Mouse (Mus musculus) spleen, adult 2 months (tissue): ENCODE results near the gene Scn11a. TPM values are rescaled to one million over a fixed set of nuclear protein-coding genes. Genes with fewer than 3 reads are reported as not detected.

Source experiments
- DNase-seq, 2 experiments: peaks; one replicate each; pipeline versions ENCODE4 v3.0.0 to v3.0.0-alpha.2; 2012 to 2021; ENCODE audit warnings: low spot score in 2 of 2, low read depth in 1 of 2
- H3K27ac ChIP-seq: fragments of 200-500 bp; 2 replicates; pipeline ENCODE4 v1.5.1; 2012; ENCODE audit warnings: low read length, inconsistent platforms; ENCODE audit not compliant: insufficient read depth
- H3K27me3 ChIP-seq: fragments of 200-500 bp; 2 replicates; pipeline ENCODE4 v1.6.1; 2012; ENCODE audit warnings: mild to moderate bottlenecking, moderate library complexity, low read length, inconsistent platforms; ENCODE audit not compliant: control insufficient read depth, insufficient read depth
- H3K36me3 ChIP-seq: fragments of 200-500 bp; 2 replicates; pipeline ENCODE4 v1.6.1; 2012; ENCODE audit warnings: mild to moderate bottlenecking, low read length, inconsistent platforms; ENCODE audit not compliant: control insufficient read depth, insufficient read depth
- H3K4me1 ChIP-seq: fragments of 200-500 bp; 2 replicates; pipeline ENCODE4 v1.6.1; 2011; ENCODE audit warnings: inconsistent platforms; ENCODE audit not compliant: control insufficient read depth, insufficient read depth, insufficient read length
- H3K4me3 ChIP-seq: fragments of 200-500 bp; 2 replicates; pipeline ENCODE4 v1.5.1; 2011; ENCODE audit warnings: mild to moderate bottlenecking, inconsistent platforms; ENCODE audit not compliant: insufficient read depth, insufficient read length; ENCODE audit errors: extremely low read depth
- CTCF ChIP-seq: fragments of 200-500 bp; IDR thresholded peaks from 2 replicates; pipeline ENCODE4 v1.5.1; 2011; ENCODE audit warnings: mild to moderate bottlenecking, inconsistent platforms; ENCODE audit not compliant: insufficient read depth, insufficient read length, insufficient replicate concordance; ENCODE audit errors: extremely low read depth
- POLR2A ChIP-seq: fragments of 200-500 bp; IDR thresholded peaks from 2 replicates; pipeline ENCODE4 v1.6.1; 2011; ENCODE audit warnings: low read depth, low read length, inconsistent platforms
- WGBS: fragments of 180-500 bp; shearing (Covaris S2); methylation state at CpG from one replicate; pipeline ENCODE4 v1.1.7; 2018; 5-methylcytosine and 5-hydroxymethylcytosine counted together
- polyA plus RNA-seq: library from polyadenylated mRNA; depleted of rRNA; stranded (reverse); fragments of >200 nt; gene quantifications from 2 replicates; pipeline ENCODE4 v1.2.3, GENCODE M21; 2012

Scn11a gene
- polyA plus RNA-seq, 1 experiment: not detected

- Histone ChIP-seq H3K36me3 (no peaks in the 10 kb centered on the region), H3K4me3 (no peak overlapping the region), H3K27me3 (no peaks in the 10 kb centered on the region), H3K4me1 (peaks cover 2% of the 10 kb centered on the region; the same call in 1 of the 2 replicates), H3K27ac (no peak overlapping the region)
- no peak for TF ChIP-seq CTCF
- TF ChIP-seq POLR2A: no peak
- no peak for DNase-seq
- 86% methylated on average over 4 of the region's 4 CpGs for WGBS
Observed at GRCm38 (mm10) chr9:119796791-119797190, 28.5 kb downstream of the Scn11a start.

- no peaks in the 10 kb centered on the region for H3K36me3 ChIP-seq
- 44% methylated on average over 15 of the region's 15 CpGs for WGBS
- TF ChIP-seq POLR2A: no peak
- no peak for TF ChIP-seq CTCF
- no peaks in the 10 kb centered on the region for H3K4me1 ChIP-seq
- no peak for DNase-seq
- H3K27ac ChIP-seq: no peak overlapping the region
- H3K27me3 ChIP-seq: no peaks in the 10 kb centered on the region
- H3K4me3 ChIP-seq: no peak overlapping the region
Observed at GRCm38 (mm10) chr9:119795254-119795912, 29.9 kb downstream of the Scn11a start.

- no peaks in the 10 kb centered on the region for H3K36me3 ChIP-seq
- TF ChIP-seq CTCF: no peak
- no peak for TF ChIP-seq POLR2A
- no peak overlapping the region for H3K27ac ChIP-seq
- H3K27me3 ChIP-seq: no peaks in the 10 kb centered on the region
- DNase-seq: no peak
- no peak overlapping the region for H3K4me3 ChIP-seq
- no peaks in the 10 kb centered on the region for H3K4me1 ChIP-seq
- WGBS: 58% methylated on average over 4 of the region's 4 CpGs
Observed at GRCm38 (mm10) chr9:119794470-119794869, 30.8 kb downstream of the Scn11a start.

- Histone ChIP-seq H3K4me3 (no peak overlapping the region), H3K27me3 (no peaks in the 10 kb centered on the region), H3K36me3 (no peaks in the 10 kb centered on the region), H3K4me1 (no peaks in the 10 kb centered on the region), H3K27ac (no peak overlapping the region)
- no peak for DNase-seq
- TF ChIP-seq POLR2A: no peak
- no peak for TF ChIP-seq CTCF
- 71% methylated on average over 9 of the region's 9 CpGs for WGBS
Observed at GRCm38 (mm10) chr9:119792505-119792904, 32.8 kb downstream of the Scn11a start.

- no peak for DNase-seq
- Histone ChIP-seq H3K27ac (no peak overlapping the region), H3K27me3 (no peaks in the 10 kb centered on the region), H3K4me1 (no peaks in the 10 kb centered on the region), H3K36me3 (no peaks in the 10 kb centered on the region), H3K4me3 (no peak overlapping the region)
- TF ChIP-seq CTCF: no peak
- no peak for TF ChIP-seq POLR2A
- WGBS: 78% methylated on average over 3 of the region's 3 CpGs
Observed at GRCm38 (mm10) chr9:119780901-119781300, 44.4 kb downstream of the Scn11a start.

- no peak for DNase-seq
- TF ChIP-seq POLR2A: no peak
- no peak for TF ChIP-seq CTCF
- Histone ChIP-seq H3K27ac (no peak overlapping the region), H3K4me3 (no peak overlapping the region), H3K4me1 (no peaks in the 10 kb centered on the region), H3K36me3 (no peaks in the 10 kb centered on the region), H3K27me3 (no peaks in the 10 kb centered on the region)
- WGBS: 75% methylated on average over 7 of the region's 7 CpGs
Observed at GRCm38 (mm10) chr9:119776661-119777060, 48.6 kb downstream of the Scn11a start.

- TF ChIP-seq CTCF (peak; percentile 14; the same call in 1 of the 2 replicates), POLR2A (no peak)
- Histone ChIP-seq H3K36me3 (no peaks in the 10 kb centered on the region), H3K4me3 (no peak overlapping the region), H3K27me3 (no peaks in the 10 kb centered on the region), H3K27ac (no peak overlapping the region), H3K4me1 (no peaks in the 10 kb centered on the region)
- WGBS: 54% methylated on average over 7 of the region's 7 CpGs
- no peak for DNase-seq
Observed at GRCm38 (mm10) chr9:119768585-119768984, 56.7 kb downstream of the Scn11a start.
